Mouse (Mus musculus): ENCODE measurements around the gene Fam19a1. TPM values are rescaled to one million over a fixed set of nuclear protein-coding genes. Genes with fewer than 3 reads are reported as not detected.

Fam19a1 gene
- 0.16 and 0.20 TPM in 2 replicates for polyA plus RNA-seq (2012; rRNA removed)

DNA sequence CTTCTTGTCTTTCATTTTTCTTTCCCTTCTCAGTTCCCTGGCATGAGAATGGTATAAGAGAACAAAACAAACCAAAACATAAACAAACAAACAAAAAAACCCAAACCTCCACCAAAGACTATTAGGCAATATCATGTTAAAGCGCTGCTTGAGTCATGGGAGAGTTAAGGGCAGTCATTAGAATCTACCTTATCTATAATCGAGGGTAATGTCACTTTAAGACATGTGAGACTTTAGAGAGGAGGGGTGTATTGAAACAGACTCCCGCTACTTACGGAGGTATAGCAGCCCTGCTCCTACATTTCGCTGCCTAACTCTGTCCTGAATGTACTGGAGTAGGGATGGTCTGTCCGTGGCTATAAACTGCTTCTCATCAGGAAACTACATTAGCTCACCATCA lies at the start of gene Fam19a1:
Gene Fam19a1, plus strand, starts transcription at position 301 of the 400 bp plus-strand sequence.
- TF ChIP-seq POLR2A (IDR thresholded peaks at IDR 0.05; ENCODE audit: low read depth, low read length) (no peak), CTCF (conservative IDR thresholded peaks at IDR 0.05; ENCODE audit: insufficient read depth, insufficient read length, low read depth, low read length) (no peak)
- 27% methylated on average over 6 of the region's 6 CpGs for WGBS
- H3K36me3 ChIP-seq (ENCODE audit: control insufficient read depth, insufficient read depth, low read length), result no peaks in the 10 kb centered on the region
- no peak for DNase-seq
- H3K27me3 ChIP-seq (replicated peaks; ENCODE audit: control insufficient read depth, insufficient read depth, low read length), result no peaks in the 10 kb centered on the region; the same call in 1 of the 2 replicates
- H3K4me3 ChIP-seq (ENCODE audit: insufficient read depth, low read depth, low read length), result peak within 1 kb of the TSS; percentile 30; the same call in 1 of the 2 replicates
- no peak within 1 kb of the TSS for H3K27ac ChIP-seq (ENCODE audit: insufficient read depth, low read depth, low read length)
- no peaks in the 10 kb centered on the region for H3K4me1 ChIP-seq (ENCODE audit: control insufficient read depth, insufficient read depth, low read length)

DNA sequence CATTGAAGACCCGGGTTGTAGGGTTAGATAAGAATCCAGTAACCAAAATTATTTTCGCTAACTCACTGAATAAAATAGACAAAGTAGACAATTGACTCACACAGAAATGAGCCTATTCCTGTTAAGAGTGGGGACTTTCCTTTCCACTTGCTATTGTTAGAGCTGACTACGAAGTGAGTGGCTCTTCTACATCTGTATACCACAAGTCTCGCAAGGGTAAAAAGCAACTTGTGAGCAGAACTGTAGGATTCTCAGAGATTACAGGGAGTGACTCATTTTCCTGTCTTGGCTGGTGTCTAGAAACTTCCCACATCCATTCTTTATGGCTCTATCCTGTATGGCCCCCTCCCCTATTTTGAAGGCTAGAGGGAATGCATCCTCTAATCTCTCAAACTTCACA lies 41.9 kb upstream of the Fam19a1 start:
- Histone ChIP-seq H3K4me3 (ENCODE audit: insufficient read depth, low read depth, low read length) (no peak overlapping the region), H3K36me3 (ENCODE audit: control insufficient read depth, insufficient read depth, low read length) (no peaks in the 10 kb centered on the region), H3K4me1 (ENCODE audit: control insufficient read depth, insufficient read depth, low read length) (no peaks in the 10 kb centered on the region), H3K27ac (ENCODE audit: insufficient read depth, low read depth, low read length) (no peak overlapping the region), H3K27me3 (replicated peaks; ENCODE audit: control insufficient read depth, insufficient read depth, low read length) (no peaks in the 10 kb centered on the region)
- no peak for TF ChIP-seq CTCF (conservative IDR thresholded peaks at IDR 0.05; ENCODE audit: insufficient read depth, insufficient read length, low read depth, low read length)
- no peak for TF ChIP-seq POLR2A (IDR thresholded peaks at IDR 0.05; ENCODE audit: low read depth, low read length)
- WGBS, result 62% methylated on average over 4 of the region's 4 CpGs
- DNase-seq, result no peak

DNA sequence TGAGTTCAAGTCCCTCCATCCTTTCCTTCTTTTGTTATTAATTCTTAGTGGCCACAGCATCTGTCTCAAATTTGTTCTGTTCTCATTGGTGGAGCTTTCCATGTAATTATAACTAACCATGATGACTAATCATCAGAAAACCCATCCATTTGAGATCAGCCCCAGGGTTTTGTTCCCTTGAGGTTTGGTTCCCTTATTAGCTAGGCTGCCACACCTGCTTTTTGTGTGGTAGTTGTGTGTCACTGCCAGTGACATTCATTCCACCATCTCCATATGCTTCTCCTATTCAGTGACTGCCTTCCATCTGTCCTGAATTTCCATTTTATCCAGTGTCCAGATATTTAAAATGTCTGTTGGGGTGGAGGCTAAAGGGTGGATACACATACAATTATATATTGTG lies 41.4 kb upstream of the Fam19a1 start:
- TF ChIP-seq CTCF (conservative IDR thresholded peaks at IDR 0.05; ENCODE audit: insufficient read depth, insufficient read length, low read depth, low read length) (no peak), POLR2A (IDR thresholded peaks at IDR 0.05; ENCODE audit: low read depth, low read length) (no peak)
- H3K27ac ChIP-seq (ENCODE audit: insufficient read depth, low read depth, low read length), result no peak overlapping the region
- DNase-seq, result no peak
- H3K4me3 ChIP-seq (ENCODE audit: insufficient read depth, low read depth, low read length), result no peak overlapping the region
- no peaks in the 10 kb centered on the region for H3K27me3 ChIP-seq (replicated peaks; ENCODE audit: control insufficient read depth, insufficient read depth, low read length)
- no peaks in the 10 kb centered on the region for H3K4me1 ChIP-seq (ENCODE audit: control insufficient read depth, insufficient read depth, low read length)
- H3K36me3 ChIP-seq (ENCODE audit: control insufficient read depth, insufficient read depth, low read length), result no peaks in the 10 kb centered on the region

DNA sequence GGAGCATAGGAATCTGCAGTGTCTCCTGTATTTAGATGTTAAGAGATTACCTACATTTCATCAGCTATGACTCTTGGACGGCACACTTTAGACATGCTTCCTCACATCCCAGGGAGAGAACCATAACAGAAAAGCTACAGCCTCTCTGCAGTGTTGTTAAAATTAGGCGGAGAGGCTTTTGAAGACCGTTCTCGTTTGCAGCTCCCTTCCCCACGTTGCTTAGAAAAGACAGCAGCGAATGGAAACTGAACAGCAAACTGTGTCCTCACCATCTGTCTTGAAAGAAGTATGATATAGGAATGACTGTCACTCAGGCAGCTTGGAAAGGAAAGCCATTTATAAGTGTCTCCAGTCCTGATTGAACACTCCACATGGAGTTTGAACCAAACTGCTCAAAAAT lies 23.0 kb upstream of the Fam19a1 start:
- Histone ChIP-seq H3K27me3 (replicated peaks; ENCODE audit: control insufficient read depth, insufficient read depth, low read length) (no peaks in the 10 kb centered on the region), H3K4me1 (ENCODE audit: control insufficient read depth, insufficient read depth, low read length) (no peaks in the 10 kb centered on the region), H3K27ac (ENCODE audit: insufficient read depth, low read depth, low read length) (no peak overlapping the region), H3K4me3 (ENCODE audit: insufficient read depth, low read depth, low read length) (no peak overlapping the region), H3K36me3 (ENCODE audit: control insufficient read depth, insufficient read depth, low read length) (no peaks in the 10 kb centered on the region)
- TF ChIP-seq POLR2A (IDR thresholded peaks at IDR 0.05; ENCODE audit: low read depth, low read length) (no peak), CTCF (conservative IDR thresholded peaks at IDR 0.05; ENCODE audit: insufficient read depth, insufficient read length, low read depth, low read length) (no peak)
- no peak for DNase-seq
- 91% methylated on average over 6 of the region's 6 CpGs for WGBS

DNA sequence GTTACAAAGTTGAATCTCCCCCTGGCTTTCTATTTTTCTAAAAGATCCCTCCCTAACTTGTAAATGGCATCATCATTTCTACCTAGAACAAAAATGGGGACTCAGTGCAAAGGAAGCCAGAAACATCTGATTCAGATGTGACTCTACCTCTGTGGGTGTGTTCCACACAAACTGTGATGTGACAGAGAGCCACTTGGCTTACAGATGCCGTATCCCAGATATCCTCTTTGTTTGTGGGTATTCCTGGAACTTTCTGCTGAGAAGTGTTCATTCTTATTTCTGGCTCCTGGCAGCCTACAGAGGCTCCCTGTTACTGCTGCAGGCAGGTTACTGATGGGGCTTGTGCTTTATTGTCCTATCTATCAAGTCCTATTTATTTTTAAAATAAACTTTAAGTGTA lies 19.2 kb upstream of the Fam19a1 start:
- TF ChIP-seq CTCF (conservative IDR thresholded peaks at IDR 0.05; ENCODE audit: insufficient read depth, insufficient read length, low read depth, low read length) (no peak), POLR2A (IDR thresholded peaks at IDR 0.05; ENCODE audit: low read depth, low read length) (no peak)
- Histone ChIP-seq H3K27ac (ENCODE audit: insufficient read depth, low read depth, low read length) (no peak overlapping the region), H3K4me3 (ENCODE audit: insufficient read depth, low read depth, low read length) (no peak overlapping the region), H3K4me1 (ENCODE audit: control insufficient read depth, insufficient read depth, low read length) (no peaks in the 10 kb centered on the region), H3K36me3 (ENCODE audit: control insufficient read depth, insufficient read depth, low read length) (no peaks in the 10 kb centered on the region), H3K27me3 (replicated peaks; ENCODE audit: control insufficient read depth, insufficient read depth, low read length) (no peaks in the 10 kb centered on the region)
- DNase-seq, result no peak
- WGBS, result 93% methylated on average over 1 of the region's 1 CpGs

DNA sequence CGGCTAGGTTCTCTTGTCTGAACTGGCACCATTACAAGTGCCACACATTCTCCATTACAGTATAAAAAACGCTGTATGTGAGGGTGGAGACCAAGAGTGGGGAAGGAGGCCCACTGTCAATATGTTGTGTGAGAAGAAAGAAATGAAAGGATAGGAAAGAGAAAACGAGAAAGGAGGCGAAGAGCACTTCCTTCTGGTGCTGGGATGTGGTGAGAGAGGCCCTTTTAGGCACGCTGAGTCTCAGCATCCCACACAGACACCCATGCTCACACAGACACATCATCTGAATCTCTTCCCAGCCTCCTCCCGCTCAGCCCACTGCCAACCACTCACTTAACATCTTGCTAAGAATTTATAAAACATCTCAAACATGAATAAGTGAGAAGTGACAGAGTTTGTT lies 14.7 kb upstream of the Fam19a1 start:
- H3K4me1 ChIP-seq (ENCODE audit: control insufficient read depth, insufficient read depth, low read length), result no peaks in the 10 kb centered on the region
- TF ChIP-seq POLR2A (IDR thresholded peaks at IDR 0.05; ENCODE audit: low read depth, low read length) (no peak), CTCF (conservative IDR thresholded peaks at IDR 0.05; ENCODE audit: insufficient read depth, insufficient read length, low read depth, low read length) (no peak)
- no peak overlapping the region for H3K4me3 ChIP-seq (ENCODE audit: insufficient read depth, low read depth, low read length)
- H3K27ac ChIP-seq (ENCODE audit: insufficient read depth, low read depth, low read length), result no peak overlapping the region
- H3K27me3 ChIP-seq (replicated peaks; ENCODE audit: control insufficient read depth, insufficient read depth, low read length), result no peaks in the 10 kb centered on the region
- no peak for DNase-seq
- H3K36me3 ChIP-seq (ENCODE audit: control insufficient read depth, insufficient read depth, low read length), result no peaks in the 10 kb centered on the region
- WGBS, result 86% methylated on average over 6 of the region's 6 CpGs

DNA sequence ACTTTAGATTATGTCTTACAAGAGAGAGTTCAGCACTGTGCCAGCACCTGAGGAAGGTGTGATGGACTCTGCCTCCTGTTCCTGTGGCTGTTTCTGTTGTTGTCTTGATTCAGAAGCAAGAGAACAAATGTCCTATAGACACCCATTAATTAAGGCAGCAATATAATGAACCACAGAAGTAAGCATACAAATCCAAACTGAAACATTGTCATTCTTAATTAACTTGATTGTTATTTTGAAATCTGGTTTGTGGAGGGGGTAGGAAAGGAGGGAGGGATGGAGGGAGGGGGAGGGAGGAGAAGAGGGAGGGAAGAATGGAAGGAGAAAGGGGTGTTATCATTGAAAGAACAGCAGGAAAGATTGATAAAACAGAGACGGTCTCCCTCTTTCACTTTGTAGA lies 1.3 kb upstream of the Fam19a1 start:
- no peak for TF ChIP-seq CTCF (conservative IDR thresholded peaks at IDR 0.05; ENCODE audit: insufficient read depth, insufficient read length, low read depth, low read length)
- no peak for TF ChIP-seq POLR2A (IDR thresholded peaks at IDR 0.05; ENCODE audit: low read depth, low read length)
- no peaks in the 10 kb centered on the region for H3K36me3 ChIP-seq (ENCODE audit: control insufficient read depth, insufficient read depth, low read length)
- no peaks in the 10 kb centered on the region; the same call in 1 of the 2 replicates for H3K27me3 ChIP-seq (replicated peaks; ENCODE audit: control insufficient read depth, insufficient read depth, low read length)
- no peak overlapping the region for H3K27ac ChIP-seq (ENCODE audit: insufficient read depth, low read depth, low read length)
- H3K4me1 ChIP-seq (ENCODE audit: control insufficient read depth, insufficient read depth, low read length), result no peaks in the 10 kb centered on the region
- H3K4me3 ChIP-seq (ENCODE audit: insufficient read depth, low read depth, low read length), result no peak overlapping the region
- WGBS, result 91% methylated on average over 1 of the region's 1 CpGs
- no peak for DNase-seq

DNA sequence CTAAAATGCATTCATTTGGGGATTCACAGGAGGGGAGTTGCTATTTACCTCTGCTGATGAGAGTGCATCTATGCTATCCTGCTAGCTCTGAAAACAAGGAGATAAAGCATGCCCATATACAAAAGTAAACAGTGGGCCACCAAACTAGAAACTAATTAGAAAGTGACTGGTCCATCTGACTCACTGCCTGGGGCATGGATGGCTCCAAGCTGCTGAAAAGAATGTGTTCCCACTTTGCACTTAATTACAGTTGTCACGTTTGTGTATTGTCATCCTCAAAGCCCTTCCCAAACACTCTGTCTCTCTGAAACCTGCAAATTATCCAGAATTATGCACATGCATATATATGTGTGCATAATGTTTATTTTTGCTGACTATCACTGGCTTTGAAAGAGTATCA lies 1.2 kb downstream of the Fam19a1 start:
- H3K27me3 ChIP-seq (replicated peaks; ENCODE audit: control insufficient read depth, insufficient read depth, low read length), result no peaks in the 10 kb centered on the region; the same call in 1 of the 2 replicates
- H3K4me3 ChIP-seq (ENCODE audit: insufficient read depth, low read depth, low read length), result no peak overlapping the region
- no peaks in the 10 kb centered on the region for H3K4me1 ChIP-seq (ENCODE audit: control insufficient read depth, insufficient read depth, low read length)
- 61% methylated on average over 1 of the region's 1 CpGs for whole genome bisulfite sequencing
- TF ChIP-seq POLR2A (IDR thresholded peaks at IDR 0.05; ENCODE audit: low read depth, low read length), result no peak
- no peak for TF ChIP-seq CTCF (conservative IDR thresholded peaks at IDR 0.05; ENCODE audit: insufficient read depth, insufficient read length, low read depth, low read length)
- no peak overlapping the region for H3K27ac ChIP-seq (ENCODE audit: insufficient read depth, low read depth, low read length)
- no peaks in the 10 kb centered on the region for H3K36me3 ChIP-seq (ENCODE audit: control insufficient read depth, insufficient read depth, low read length)
- DNase-seq, result no peak

All from kidney, adult 2 months (tissue).